Mouse (Mus musculus) embryonic facial prominence, embryonic 14.5 days (tissue): ENCODE results near the gene Rnaset2b. TPM values are rescaled to one million over a fixed set of nuclear protein-coding genes. Genes with fewer than 3 reads are reported as not detected.
"Not testable (repeated sequence)": the region's sequence is repeated elsewhere in the genome, so short reads cannot be mapped to it uniquely, and the experiment has no call there.

ENCODE experiments used
- ATAC-seq: fragments of 200-750 bp; cut with Nextera tagmentation; 2 replicates; pipeline ENCODE4 v1.8.0; 2017; ENCODE audit warnings: low read depth, moderate number of reproducible peaks, moderate TSS enrichment
- DNase-seq: peaks from one replicate; pipeline ENCODE4 v3.0.0-alpha.2; 2015; ENCODE audit warnings: low spot score
- H3K27ac ChIP-seq: fragments of 300-500 bp; sonication (generic); replicated peaks from 2 replicates; pipeline ENCODE4 v1.5.1; 2014; ENCODE audit warnings: low read depth, mild to moderate bottlenecking, low read length, moderate library complexity
- H3K27me3 ChIP-seq: fragments of 300-500 bp; sonication (generic); replicated peaks from 2 replicates; pipeline ENCODE4 v1.6.1; 2014; ENCODE audit warnings: low read length; ENCODE audit not compliant: control insufficient read depth, insufficient read depth
- H3K36me3 ChIP-seq: fragments of 300-500 bp; sonication (generic); 2 replicates; pipeline ENCODE4 v1.6.1; 2014; ENCODE audit warnings: low read length, mixed read lengths; ENCODE audit not compliant: control insufficient read depth, insufficient read depth
- H3K4me1 ChIP-seq: fragments of 300-500 bp; sonication (generic); 2 replicates; pipeline ENCODE4 v1.6.1; 2014; ENCODE audit warnings: antibody characterized with exemption, low read length; ENCODE audit not compliant: control insufficient read depth, insufficient read depth
- H3K4me2 ChIP-seq: fragments of 300-500 bp; sonication (generic); 2 replicates; pipeline ENCODE4 v1.6.1; 2014; ENCODE audit warnings: low read depth, mild to moderate bottlenecking, low read length, moderate library complexity, mixed read lengths
- H3K4me3 ChIP-seq: fragments of 300-500 bp; sonication (generic); 2 replicates; pipeline ENCODE4 v1.5.1; 2014; ENCODE audit warnings: low read depth, mild to moderate bottlenecking, low read length
- H3K9ac ChIP-seq: fragments of 300-500 bp; sonication (generic); 2 replicates; pipeline ENCODE4 v1.6.1; 2014; ENCODE audit warnings: low read depth, mild to moderate bottlenecking, low read length, moderate library complexity, mixed read lengths
- H3K9me3 ChIP-seq: fragments of 300-500 bp; sonication (generic); 2 replicates; pipeline ENCODE4 v1.6.1; 2016; ENCODE audit warnings: low read length; ENCODE audit not compliant: control insufficient read depth
- WGBS: fragments of 180-500 bp; shearing (Covaris S2); extraction: QIAGEN DNeasy Blood & Tissue Kit; methylation state at CpG from one replicate; pipeline ENCODE4 v1.1.7; 2014; 5-methylcytosine and 5-hydroxymethylcytosine counted together
- polyA plus RNA-seq: library from polyadenylated mRNA; unstranded; fragments of >200 nt; fragmentation: Nextera tagmentation; extraction: Ambion mirVana; gene quantifications from 2 replicates; pipeline ENCODE4 v1.2.1, GENCODE M21; 2014

Rnaset2b gene
- polyA plus RNA-seq, 1 experiment from 2014 or later: 183 TPM

- H3K27me3 ChIP-seq, ATAC-seq, DNase-seq, H3K4me1 ChIP-seq, H3K9me3 ChIP-seq, H3K27ac ChIP-seq, H3K36me3 ChIP-seq: not testable (repeated sequence)
- WGBS: under 1% methylated on average over 12 of the region's 12 CpGs
- Histone ChIP-seq H3K9ac (peak overlapping the region; percentile 62), H3K4me2 (peak overlapping the region; percentile 43), H3K4me3 (peak overlapping the region; percentile 45)
Measured at GRCm38 (mm10) chr17:6960349-6960748, 10.1 kb upstream of the Rnaset2b start.

DNA sequence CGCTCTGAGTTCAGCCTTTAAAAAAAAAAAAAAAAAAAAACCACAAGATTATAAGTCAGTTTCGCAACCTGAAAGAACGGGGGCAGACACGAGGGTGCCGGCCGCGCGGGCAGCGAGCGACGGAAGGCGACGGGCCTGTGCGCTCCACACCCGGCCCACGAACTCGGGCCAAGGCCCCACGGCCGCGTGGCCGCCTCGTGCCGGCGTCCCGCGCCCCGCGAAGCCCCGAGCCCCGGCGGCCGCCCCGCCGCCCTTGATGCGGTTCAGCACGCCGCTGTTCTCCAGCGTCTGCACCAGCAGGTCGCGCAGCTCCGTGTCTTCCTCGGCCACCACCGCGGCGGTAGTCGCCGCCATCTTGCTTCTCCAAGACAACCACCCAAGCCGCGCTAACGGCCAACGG, 9.7 kb upstream of the Rnaset2b start, which contains the start of gene Tagap1:
TSS of gene Tagap1 (minus strand) at position 381 of the 400 bp plus-strand sequence.
- H3K4me2 ChIP-seq: peak within 1 kb of the TSS; percentile 45
- H3K27ac ChIP-seq, H3K9me3 ChIP-seq, H3K4me1 ChIP-seq, H3K36me3 ChIP-seq, H3K27me3 ChIP-seq, DNase-seq: not testable (repeated sequence)
- peak within 1 kb of the TSS; percentile 45 for H3K4me3 ChIP-seq
- peak; percentile 24; the same call in 1 of the 2 replicates for ATAC-seq
- WGBS: under 1% methylated on average over 34 of the region's 51 CpGs
- peak within 1 kb of the TSS; percentile 62 for H3K9ac ChIP-seq

GRCm38 (mm10) chr17:6961181-6962000, 9.0 kb upstream of the Rnaset2b start:
- 0% methylated on average over 12 of the region's 48 CpGs for WGBS
- Histone ChIP-seq H3K4me3 (peak overlapping the region; percentile 45), H3K4me2 (peak overlapping the region; percentile 45)
- H3K27me3 ChIP-seq, H3K9me3 ChIP-seq, H3K9ac ChIP-seq, H3K36me3 ChIP-seq, H3K4me1 ChIP-seq, H3K27ac ChIP-seq: not testable (repeated sequence)
- DNase-seq (peak; percentile 5), ATAC-seq (peak; percentile 96)

DNA sequence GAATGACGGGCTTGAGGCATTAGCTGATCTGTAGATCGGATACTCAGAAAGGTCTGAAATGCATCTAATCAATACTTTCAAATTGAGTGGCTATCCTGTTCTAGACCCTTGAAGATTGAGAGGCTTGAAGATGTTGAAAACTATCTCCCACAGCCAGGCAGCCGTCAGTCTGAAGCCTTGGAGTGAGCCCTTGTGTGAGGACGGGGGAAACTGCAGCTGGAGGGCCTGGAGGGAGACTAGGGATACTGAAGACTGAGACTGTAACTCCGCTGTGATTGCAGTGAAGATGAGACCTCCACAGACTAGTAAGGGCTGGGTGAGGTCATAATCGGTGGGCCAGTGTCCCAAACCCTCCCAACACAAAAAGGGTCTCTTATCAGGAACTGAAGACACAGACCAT, 8.1 kb upstream of the Rnaset2b start:
- WGBS: 55% methylated on average over 2 of the region's 6 CpGs
- DNase-seq: not testable (repeated sequence)

GRCm38 (mm10) chr17:6962936-6963335, 7.5 kb upstream of the Rnaset2b start:
- not testable (repeated sequence) for H3K4me1 ChIP-seq, ATAC-seq, H3K9ac ChIP-seq, H3K36me3 ChIP-seq, H3K27me3 ChIP-seq, H3K9me3 ChIP-seq, H3K4me2 ChIP-seq, H3K4me3 ChIP-seq, H3K27ac ChIP-seq
- 63% methylated on average over 4 of the region's 4 CpGs for WGBS
- peak; percentile 21 for DNase-seq

More for the DNA sequence above, 8.1 kb upstream of the Rnaset2b start:
- not testable (repeated sequence) for H3K4me2 ChIP-seq, H3K4me3 ChIP-seq, H3K4me1 ChIP-seq, H3K27me3 ChIP-seq, H3K36me3 ChIP-seq, H3K9me3 ChIP-seq, H3K9ac ChIP-seq, ATAC-seq, H3K27ac ChIP-seq

- H3K9ac ChIP-seq, ATAC-seq, H3K27me3 ChIP-seq, H3K36me3 ChIP-seq, H3K27ac ChIP-seq, H3K4me2 ChIP-seq, H3K9me3 ChIP-seq, H3K4me1 ChIP-seq, H3K4me3 ChIP-seq: not testable (repeated sequence)
- WGBS: 17% methylated on average over 6 of the region's 6 CpGs
- peak; percentile 15 for DNase-seq
Measured at GRCm38 (mm10) chr17:6965364-6965763, 5.1 kb upstream of the Rnaset2b start.

DNA sequence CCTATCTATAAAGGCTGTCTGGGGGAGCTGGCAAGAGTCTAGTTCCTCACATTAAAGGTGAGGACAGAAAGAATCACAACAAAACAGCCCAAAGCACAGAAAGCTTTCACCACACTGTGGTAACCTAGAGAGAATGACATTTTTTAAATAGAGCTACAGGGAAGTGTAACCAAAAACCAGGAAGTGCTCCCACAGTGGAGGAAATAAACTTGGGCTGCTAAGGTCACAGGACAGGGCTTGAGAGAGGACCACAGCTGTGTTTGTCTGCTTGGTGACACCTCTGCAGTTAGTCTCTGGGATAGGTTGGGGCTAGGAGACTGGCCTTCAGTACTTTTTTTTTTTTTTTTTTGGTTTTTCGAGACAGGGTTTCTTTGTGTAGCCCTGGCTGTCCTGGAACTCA, 2.8 kb upstream of the Rnaset2b start:
- H3K36me3 ChIP-seq, DNase-seq, H3K27ac ChIP-seq, H3K9me3 ChIP-seq, H3K4me1 ChIP-seq, H3K4me3 ChIP-seq, H3K27me3 ChIP-seq, H3K9ac ChIP-seq, H3K4me2 ChIP-seq, ATAC-seq: not testable (repeated sequence)
- 40% methylated on average over 1 of the region's 1 CpGs for WGBS

- H3K4me1 ChIP-seq, ATAC-seq, H3K27ac ChIP-seq, H3K9me3 ChIP-seq, H3K27me3 ChIP-seq, H3K9ac ChIP-seq, DNase-seq, H3K4me3 ChIP-seq, H3K4me2 ChIP-seq, H3K36me3 ChIP-seq: not testable (repeated sequence)
- WGBS: 75% methylated on average over 7 of the region's 8 CpGs
Measured at GRCm38 (mm10) chr17:6971238-6971637, 804 bp downstream of the Rnaset2b start.
